Mouse (Mus musculus): ENCODE measurements at regions not wholly inside any gene's neighbourhood (a gene's known extent, or its start where the extent isn't known, plus 50 kb on each side); places are given as distances from the start of the nearest gene placed in this dataset.

DNA sequence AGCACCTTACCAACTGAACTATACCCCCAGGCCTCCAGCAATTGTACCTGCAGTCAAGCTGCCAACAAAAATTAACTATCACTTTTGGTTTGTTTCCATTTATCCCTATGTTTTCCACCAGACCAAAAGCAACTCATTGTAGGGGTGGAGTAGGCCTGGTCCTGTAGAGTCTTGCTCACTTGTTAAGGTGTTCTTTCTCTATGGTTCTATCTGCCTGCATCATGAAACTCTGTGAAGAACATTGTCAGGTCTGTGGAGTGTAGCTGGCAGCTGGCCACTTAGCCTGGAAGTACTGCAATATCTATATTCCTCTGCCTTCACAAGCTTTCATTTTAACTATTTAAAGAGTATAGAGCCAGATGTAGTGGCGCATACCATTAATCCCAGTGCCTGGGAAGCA, 149.6 kb upstream of the Map3k1 start:
- ATAC-seq (ENCODE audit: low FRiP score) (no peak), DNase-seq (ENCODE audit: low spot score) (no peak)
- WGBS, result 98% methylated on average over 1 of the region's 1 CpGs
- TF ChIP-seq CTCF (IDR thresholded peaks at IDR 0.05), result no peak
- H3K9me3 ChIP-seq (ENCODE audit: low read length), result no peaks in the 10 kb centered on the region
- H3K4me3 ChIP-seq (ENCODE audit: low read depth, low read length), result no peak overlapping the region
- no peak overlapping the region for H3K4me2 ChIP-seq (ENCODE audit: low read depth, low read length, poor library complexity, severe bottlenecking)
- H3K4me1 ChIP-seq (ENCODE audit: insufficient read depth, low read length), result no peaks in the 10 kb centered on the region
- H3K27me3 ChIP-seq (ENCODE audit: insufficient read depth, low read length), result no peaks in the 10 kb centered on the region
- no peaks in the 10 kb centered on the region for H3K36me3 ChIP-seq (ENCODE audit: insufficient read depth, low read length)
- H3K9ac ChIP-seq (replicated peaks; ENCODE audit: low read length, poor library complexity, severe bottlenecking), result no peak overlapping the region
- H3K27ac ChIP-seq (ENCODE audit: low read depth, low read length), result no peak overlapping the region

DNA sequence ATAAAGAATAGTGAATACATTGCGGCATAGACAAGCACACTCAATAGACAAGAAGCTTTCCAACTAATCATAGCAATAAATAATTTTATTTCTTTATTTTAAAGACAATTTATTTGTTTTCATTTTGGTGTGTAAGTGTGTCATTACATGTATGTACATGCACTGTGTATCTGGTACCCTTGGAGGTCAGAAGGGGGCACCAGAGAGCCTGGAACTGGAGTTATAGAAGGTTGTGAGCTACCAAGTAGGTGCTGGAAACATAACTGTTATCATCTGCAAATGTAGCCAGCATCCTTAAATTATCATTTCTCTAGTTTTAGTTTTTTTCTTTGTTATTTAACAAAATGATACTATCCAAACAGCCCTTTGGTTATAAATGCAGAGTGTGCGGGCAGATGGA, 151.2 kb upstream of the Map3k1 start:
- WGBS, result 98% methylated on average over 2 of the region's 2 CpGs
- Histone ChIP-seq H3K27me3 (ENCODE audit: insufficient read depth, low read length) (no peaks in the 10 kb centered on the region), H3K4me1 (ENCODE audit: insufficient read depth, low read length) (no peaks in the 10 kb centered on the region), H3K4me2 (ENCODE audit: low read depth, low read length, poor library complexity, severe bottlenecking) (no peak overlapping the region), H3K27ac (ENCODE audit: low read depth, low read length) (no peak overlapping the region), H3K4me3 (ENCODE audit: low read depth, low read length) (no peak overlapping the region), H3K36me3 (ENCODE audit: insufficient read depth, low read length) (no peaks in the 10 kb centered on the region), H3K9me3 (ENCODE audit: low read length) (no peaks in the 10 kb centered on the region), H3K9ac (replicated peaks; ENCODE audit: low read length, poor library complexity, severe bottlenecking) (no peak overlapping the region)
- no peak for TF ChIP-seq CTCF (IDR thresholded peaks at IDR 0.05)
- ATAC-seq (ENCODE audit: low FRiP score) (no peak), DNase-seq (ENCODE audit: low spot score) (no peak)

GRCm38 (mm10) chr13:111961423-111961822, 152.6 kb upstream of the Map3k1 start:
- ATAC-seq (ENCODE audit: low FRiP score), result no peak
- DNase-seq (ENCODE audit: low spot score), result no peak
- Histone ChIP-seq H3K9ac (replicated peaks; ENCODE audit: low read length, poor library complexity, severe bottlenecking) (no peak overlapping the region), H3K4me2 (ENCODE audit: low read depth, low read length, poor library complexity, severe bottlenecking) (no peak overlapping the region), H3K4me1 (ENCODE audit: insufficient read depth, low read length) (no peaks in the 10 kb centered on the region), H3K4me3 (ENCODE audit: low read depth, low read length) (no peak overlapping the region), H3K27me3 (ENCODE audit: insufficient read depth, low read length) (no peaks in the 10 kb centered on the region), H3K9me3 (ENCODE audit: low read length) (no peaks in the 10 kb centered on the region), H3K27ac (ENCODE audit: low read depth, low read length) (no peak overlapping the region), H3K36me3 (ENCODE audit: insufficient read depth, low read length) (no peaks in the 10 kb centered on the region)
- no peak for TF ChIP-seq CTCF (IDR thresholded peaks at IDR 0.05)
- 73% methylated on average over 6 of the region's 6 CpGs for WGBS

DNA sequence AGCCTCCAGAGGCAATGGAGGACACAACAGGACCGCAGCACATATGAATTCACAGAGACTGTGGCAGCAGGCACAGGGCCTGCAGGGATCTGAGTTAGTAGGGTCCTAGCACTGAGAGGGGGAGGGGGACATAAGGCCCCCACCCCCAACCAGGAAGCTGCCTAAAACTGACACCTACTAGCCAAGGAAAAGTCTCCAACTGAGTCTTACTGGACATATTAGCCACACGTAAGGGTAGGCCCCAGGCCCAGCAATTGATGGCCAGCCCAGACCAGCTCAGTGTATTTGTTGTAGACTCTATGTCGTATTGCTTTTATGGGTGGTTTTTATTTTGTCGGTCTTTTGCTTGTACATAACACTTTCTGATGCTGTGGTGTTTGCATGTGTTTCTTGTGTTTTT, 153.4 kb upstream of the Map3k1 start:
- no peaks in the 10 kb centered on the region for H3K4me1 ChIP-seq (ENCODE audit: insufficient read depth, low read length)
- DNase-seq (ENCODE audit: low spot score) (no peak), ATAC-seq (ENCODE audit: low FRiP score) (no peak)
- WGBS, result 97% methylated on average over 4 of the region's 4 CpGs
- no peaks in the 10 kb centered on the region for H3K36me3 ChIP-seq (ENCODE audit: insufficient read depth, low read length)
- H3K4me2 ChIP-seq (ENCODE audit: low read depth, low read length, poor library complexity, severe bottlenecking), result no peak overlapping the region
- H3K4me3 ChIP-seq (ENCODE audit: low read depth, low read length), result no peak overlapping the region
- TF ChIP-seq CTCF (IDR thresholded peaks at IDR 0.05), result no peak
- H3K9ac ChIP-seq (replicated peaks; ENCODE audit: low read length, poor library complexity, severe bottlenecking), result no peak overlapping the region
- H3K27me3 ChIP-seq (ENCODE audit: insufficient read depth, low read length), result no peaks in the 10 kb centered on the region
- no peak overlapping the region for H3K27ac ChIP-seq (ENCODE audit: low read depth, low read length)
- no peaks in the 10 kb centered on the region for H3K9me3 ChIP-seq (ENCODE audit: low read length)

GRCm38 (mm10) chr13:111966113-111966512, 157.3 kb upstream of the Map3k1 start:
- H3K36me3 ChIP-seq (ENCODE audit: insufficient read depth, low read length), result no peaks in the 10 kb centered on the region
- no peak for ATAC-seq (ENCODE audit: low FRiP score)
- H3K4me3 ChIP-seq (ENCODE audit: low read depth, low read length), result no peak overlapping the region
- no peak for DNase-seq (ENCODE audit: low spot score)
- TF ChIP-seq CTCF (IDR thresholded peaks at IDR 0.05), result no peak
- H3K27me3 ChIP-seq (ENCODE audit: insufficient read depth, low read length), result no peaks in the 10 kb centered on the region
- H3K27ac ChIP-seq (ENCODE audit: low read depth, low read length), result no peak overlapping the region
- no peaks in the 10 kb centered on the region for H3K4me1 ChIP-seq (ENCODE audit: insufficient read depth, low read length)
- WGBS, result 83% methylated on average over 6 of the region's 6 CpGs
- no peak overlapping the region for H3K9ac ChIP-seq (replicated peaks; ENCODE audit: low read length, poor library complexity, severe bottlenecking)
- no peak overlapping the region for H3K4me2 ChIP-seq (ENCODE audit: low read depth, low read length, poor library complexity, severe bottlenecking)
- no peaks in the 10 kb centered on the region for H3K9me3 ChIP-seq (ENCODE audit: low read length)

DNA sequence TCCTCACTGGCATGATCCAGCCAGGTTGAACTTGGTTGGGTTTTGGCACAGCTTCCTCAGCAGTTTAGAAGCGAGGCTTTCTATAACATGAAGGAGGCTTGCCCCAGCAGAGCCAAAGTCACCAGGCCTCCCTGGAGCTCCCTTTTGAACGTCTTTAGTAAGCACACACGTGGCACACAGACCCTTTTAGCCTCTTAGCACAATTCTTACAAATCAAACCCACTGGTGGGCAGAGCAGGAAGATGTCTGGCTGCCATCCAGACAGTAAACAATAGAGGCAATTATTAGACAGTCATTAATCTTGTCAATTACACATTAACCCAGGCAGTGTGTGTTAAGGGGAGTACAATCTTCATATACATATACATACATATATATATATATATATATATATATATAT, 157.8 kb upstream of the Map3k1 start:
- Histone ChIP-seq H3K27me3 (ENCODE audit: insufficient read depth, low read length) (no peaks in the 10 kb centered on the region), H3K9ac (replicated peaks; ENCODE audit: low read length, poor library complexity, severe bottlenecking) (no peak overlapping the region), H3K4me1 (ENCODE audit: insufficient read depth, low read length) (no peaks in the 10 kb centered on the region), H3K36me3 (ENCODE audit: insufficient read depth, low read length) (no peaks in the 10 kb centered on the region), H3K4me3 (ENCODE audit: low read depth, low read length) (no peak overlapping the region), H3K9me3 (ENCODE audit: low read length) (no peaks in the 10 kb centered on the region), H3K27ac (ENCODE audit: low read depth, low read length) (no peak overlapping the region), H3K4me2 (ENCODE audit: low read depth, low read length, poor library complexity, severe bottlenecking) (no peak overlapping the region)
- 46% methylated on average over 3 of the region's 3 CpGs for WGBS
- no peak for TF ChIP-seq CTCF (IDR thresholded peaks at IDR 0.05)
- ATAC-seq (ENCODE audit: low FRiP score) (no peak), DNase-seq (ENCODE audit: low spot score) (peak; percentile 13)

- TF ChIP-seq CTCF (IDR thresholded peaks at IDR 0.05), result no peak
Observed at GRCm38 (mm10) chr13:111968197-111968596, 159.4 kb upstream of the Map3k1 start.

More at GRCm38 (mm10) chr13:111968197-111968596, 159.4 kb upstream of the Map3k1 start:
- ATAC-seq (ENCODE audit: low FRiP score) (no peak), DNase-seq (ENCODE audit: low spot score) (no peak)
- Histone ChIP-seq H3K27me3 (ENCODE audit: insufficient read depth, low read length) (no peaks in the 10 kb centered on the region), H3K27ac (ENCODE audit: low read depth, low read length) (no peak overlapping the region), H3K4me3 (ENCODE audit: low read depth, low read length) (no peak overlapping the region), H3K4me1 (ENCODE audit: insufficient read depth, low read length) (no peaks in the 10 kb centered on the region), H3K36me3 (ENCODE audit: insufficient read depth, low read length) (no peaks in the 10 kb centered on the region), H3K9me3 (ENCODE audit: low read length) (no peaks in the 10 kb centered on the region), H3K4me2 (ENCODE audit: low read depth, low read length, poor library complexity, severe bottlenecking) (no peak overlapping the region), H3K9ac (replicated peaks; ENCODE audit: low read length, poor library complexity, severe bottlenecking) (no peak overlapping the region)
- 86% methylated on average over 7 of the region's 7 CpGs for WGBS
